ENCODE assay signal across 8 mouse cellular contexts in genomic region chrX:168672425-168672824, GRCm38 (mm10). TPM values are rescaled to one million over a fixed set of nuclear protein-coding genes. Genes with fewer than 3 reads are reported as not detected.
DNase-seq lines count a peak whose midpoint lies in the region; ATAC-seq and TF ChIP-seq lines count a peak whose summit lies in the region.

No protein-coding gene starts in this region.

- no peaks in the 10 kb centered on the region for H3K9me3 ChIP-seq in forebrain, postnatal 0 days (ENCODE audit: low read length)

- no peaks in the 10 kb centered on the region for H3K36me3 ChIP-seq in forebrain, postnatal 0 days (ENCODE audit: insufficient read depth)

- peak overlapping the region; percentile 72 for H3K4me2 ChIP-seq in forebrain, postnatal 0 days (ENCODE audit: low read depth)

- no peak overlapping the region for H3K27ac ChIP-seq in forebrain, postnatal 0 days (ENCODE audit: low read depth, low read length)

- peak; percentile 79 for DNase-seq in MN1 (ENCODE audit: low spot score)
- peak; percentile 55 to 79 for DNase-seq in cerebellum, adult 18-20 months
- DNase-seq in forebrain, postnatal 0 days = peak; percentile 65
- DNase-seq in layer of hippocampus, adult 9-11 months = peak; percentile 74
- peak; percentile 78 for DNase-seq in lung, postnatal 10 days
- DNase-seq in ovary, postnatal 14 days (ENCODE audit: low spot score) = peak; percentile 13
- DNase-seq in thymus, postnatal 36 days = peak; percentile 25 to 37

- peak overlapping the region; percentile 52 for H3K4me3 ChIP-seq in forebrain, postnatal 0 days (ENCODE audit: low read depth, low read length)

- 23% methylated on average over 9 of the region's 9 CpGs for WGBS in forebrain, postnatal 0 days

- no peaks in the 10 kb centered on the region for H3K4me1 ChIP-seq in forebrain, postnatal 0 days (ENCODE audit: insufficient read depth)

- no peak overlapping the region for H3K9ac ChIP-seq in forebrain, postnatal 0 days

- TF ChIP-seq CTCF in forebrain, postnatal 0 days (IDR thresholded peaks at IDR 0.05; ENCODE audit: low read depth) = no peak

- ATAC-seq in forebrain, postnatal 0 days = peak; percentile 54
- ATAC-seq in hematopoietic stem cell, adult 5-6 weeks (replicated peaks in 1 of 2; ENCODE audit: insufficient read depth in 1 of 2, low FRiP score in 2 of 2, low TSS enrichment in 1 of 2, low read depth in 1 of 2, poor library complexity in 2 of 2, severe bottlenecking in 2 of 2) = peak; percentile 89 to 91

- no peaks in the 10 kb centered on the region for H3K27me3 ChIP-seq in forebrain, postnatal 0 days (ENCODE audit: insufficient read depth, low read length)

RNA-seq across cellular contexts. Expression of gene Msl3, which starts 1.3 kb away (rescaled TPM):
- 24.0 and 27.3 TPM in 2 replicates for total RNA-seq in forebrain, postnatal 0 days (2014; rRNA removed)
- polyA plus RNA-seq in forebrain, postnatal 0 days (2015; fragmentation: Nextera tagmentation; extraction: Ambion mirVana) = 14.0 and 14.2 TPM in 2 replicates
- 124 and 126 TPM in 2 replicates for total RNA-seq in hematopoietic stem cell, adult 5-6 weeks (2017)

Comparison
In these comparisons a context has a peak if more than half of its experiments do, and no peak if none do; other contexts are left out.
1. DNase-seq: peak in every context shown above with its lines; median percentile 79 in MN1; 78 in lung, postnatal 10 days; 74 in layer of hippocampus, adult 9-11 months; 67 in cerebellum, adult 18-20 months; 65 in forebrain, postnatal 0 days; 31 in thymus, postnatal 36 days; 13 in ovary, postnatal 14 days.